Mouse (Mus musculus) embryo, embryonic 10.5 days (tissue): ENCODE measurements at regions not wholly inside any gene's neighbourhood (a gene's known extent, or its start where the extent isn't known, plus 50 kb on each side); places are given as distances from the start of the nearest gene placed in this dataset.

Experiments
- DNase-seq: peaks from one replicate; pipeline ENCODE4 v3.0.0-alpha.2; 2015; ENCODE audit warnings: low spot score

DNA sequence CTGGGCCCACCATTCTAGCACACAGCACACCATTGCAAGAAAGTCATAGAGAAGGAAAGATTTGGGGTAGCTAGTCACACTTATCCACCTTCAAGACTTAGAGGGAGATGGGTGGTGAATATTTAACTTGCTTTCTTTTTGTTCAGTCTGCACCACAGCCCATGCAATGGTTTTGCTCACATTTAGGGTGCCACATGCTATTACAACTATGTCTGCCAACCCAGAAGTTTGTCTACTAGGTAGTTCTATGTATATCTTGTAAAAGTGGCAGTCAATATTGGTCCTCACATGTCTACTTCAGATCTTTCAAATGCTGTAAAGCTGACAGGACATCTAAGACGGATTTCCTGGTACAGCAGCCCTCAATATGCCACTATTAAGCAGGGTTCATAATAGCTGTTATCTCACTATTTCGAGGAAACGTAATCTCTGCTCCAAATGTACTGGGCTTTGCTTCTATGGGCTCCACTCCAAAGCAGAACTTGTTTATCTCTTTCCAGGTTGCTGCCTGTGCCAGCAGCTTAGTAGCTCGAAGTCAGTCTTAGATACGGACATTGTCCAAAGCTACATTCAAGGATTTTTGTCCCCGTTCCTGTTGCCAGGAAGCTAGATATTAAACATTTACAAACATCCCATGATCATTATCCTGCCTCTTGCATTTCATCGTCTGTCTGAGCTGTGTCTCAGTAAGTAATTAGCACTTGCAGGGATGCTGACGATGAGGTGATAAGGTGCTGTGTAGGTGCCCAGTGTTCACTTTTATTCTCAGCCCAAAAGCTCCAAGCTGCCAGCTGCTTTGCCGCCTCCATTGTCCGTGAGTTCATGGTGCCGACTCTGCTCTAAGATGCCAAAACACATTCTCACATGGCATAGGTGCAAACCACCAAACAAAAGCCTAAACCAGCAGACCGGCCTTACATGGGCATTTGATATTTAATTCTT, 327.8 kb upstream of the Robo2 start:
- no peak for DNase-seq

DNA sequence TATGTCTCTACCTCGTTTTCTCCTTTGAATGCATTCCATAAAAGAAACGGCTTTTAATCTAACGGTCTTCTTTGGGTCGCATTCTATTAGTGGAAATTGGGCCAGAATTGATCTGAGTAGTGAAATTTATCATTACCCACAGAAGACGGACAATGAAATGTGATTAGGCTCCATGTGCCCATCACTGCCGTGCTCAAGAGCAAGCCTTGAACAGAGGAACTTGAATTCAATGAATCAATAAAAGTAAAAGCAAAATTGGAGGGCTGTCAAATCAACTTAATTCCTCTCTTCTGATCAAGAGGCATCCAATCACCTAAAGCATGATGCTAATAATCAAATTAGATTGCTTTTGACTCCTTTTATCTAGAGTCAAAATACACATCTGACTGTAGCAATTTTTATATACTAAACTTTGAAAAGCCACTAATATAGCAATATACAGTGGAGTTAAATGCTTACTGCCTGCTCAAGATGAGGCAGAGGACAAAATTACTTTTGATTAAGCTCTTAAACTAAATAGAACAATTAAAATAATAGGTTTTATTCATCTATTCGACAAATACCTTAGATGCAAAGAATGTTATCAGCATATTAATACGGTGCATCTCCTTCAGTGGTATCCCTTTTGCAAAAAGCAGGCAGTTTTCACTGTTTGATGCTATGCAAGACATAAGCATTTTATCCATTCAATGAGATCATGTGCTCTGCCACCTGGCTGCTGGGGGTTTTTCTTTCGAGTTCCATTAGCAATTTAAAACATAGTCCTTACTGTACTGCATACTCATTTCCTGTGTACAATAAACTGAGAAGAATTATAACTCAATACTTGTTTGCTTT, 321.5 kb upstream of the Robo2 start:
- no peak for DNase-seq

DNA sequence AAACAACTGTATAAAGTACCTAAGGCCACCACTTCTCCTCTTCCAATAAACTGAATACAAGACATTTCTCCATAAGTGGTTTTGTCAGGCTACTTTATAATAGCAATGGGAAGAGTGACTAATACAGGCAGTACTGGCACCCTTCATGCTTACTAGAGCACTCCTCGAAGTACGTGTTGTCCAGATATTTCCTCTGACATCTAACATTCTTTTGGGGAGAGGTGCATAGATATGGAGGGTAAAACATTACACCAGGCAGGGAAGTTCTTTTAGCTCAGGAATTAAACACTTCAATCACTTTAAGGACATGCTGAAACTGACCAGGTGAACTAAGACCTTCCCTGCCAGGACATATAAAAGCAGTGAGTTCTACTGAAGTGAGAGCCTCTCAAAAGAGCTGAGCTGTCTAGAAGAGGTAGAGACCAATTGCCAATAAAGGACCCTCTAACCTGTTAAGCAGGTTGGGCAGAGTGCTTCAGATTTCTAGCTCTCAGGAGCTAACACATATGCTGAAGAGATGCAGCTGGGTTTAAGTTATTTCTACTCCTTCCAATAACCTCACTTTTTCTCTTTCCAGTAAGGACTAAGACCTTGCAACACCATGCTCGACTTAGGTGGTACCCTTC, 318.7 kb upstream of the Robo2 start:
- no peak for DNase-seq

DNA sequence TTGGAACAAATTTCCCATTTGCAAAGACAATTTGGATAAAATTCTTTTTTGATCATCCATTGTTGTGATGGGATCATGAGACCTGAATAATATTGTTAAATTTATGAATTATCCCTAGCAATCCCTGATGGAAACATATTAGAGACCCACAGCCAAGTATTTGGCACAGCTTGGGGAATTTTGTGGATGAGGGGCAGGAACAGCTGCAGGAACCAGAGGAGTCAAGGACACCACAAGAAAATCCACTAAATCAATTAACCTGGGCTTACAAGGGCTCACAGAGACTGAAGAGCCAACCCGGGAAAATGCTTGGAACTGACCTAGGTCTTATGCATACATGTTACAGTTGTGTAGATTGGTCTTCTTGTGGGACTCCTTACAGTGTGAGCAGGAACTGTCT, 311.6 kb upstream of the Robo2 start:
- DNase-seq: no peak

DNA sequence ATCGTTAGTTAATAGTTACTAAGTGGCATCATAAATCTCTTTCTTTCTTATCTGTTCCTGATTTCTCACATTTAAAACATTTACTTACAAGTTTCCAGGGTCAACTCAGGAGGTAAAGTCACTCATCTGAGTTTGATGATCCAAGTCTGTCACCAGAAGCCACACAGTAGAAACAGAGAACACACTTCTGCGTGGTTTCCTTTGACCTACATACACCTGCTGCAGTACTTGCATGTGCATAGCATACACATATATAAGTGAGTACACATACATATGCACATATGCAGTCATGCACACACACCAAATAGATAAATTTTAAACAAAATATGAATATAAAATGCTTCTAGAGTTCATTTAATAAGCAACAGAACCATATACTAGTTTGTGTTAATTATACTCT, 306.5 kb upstream of the Robo2 start:
- no peak for DNase-seq

DNA sequence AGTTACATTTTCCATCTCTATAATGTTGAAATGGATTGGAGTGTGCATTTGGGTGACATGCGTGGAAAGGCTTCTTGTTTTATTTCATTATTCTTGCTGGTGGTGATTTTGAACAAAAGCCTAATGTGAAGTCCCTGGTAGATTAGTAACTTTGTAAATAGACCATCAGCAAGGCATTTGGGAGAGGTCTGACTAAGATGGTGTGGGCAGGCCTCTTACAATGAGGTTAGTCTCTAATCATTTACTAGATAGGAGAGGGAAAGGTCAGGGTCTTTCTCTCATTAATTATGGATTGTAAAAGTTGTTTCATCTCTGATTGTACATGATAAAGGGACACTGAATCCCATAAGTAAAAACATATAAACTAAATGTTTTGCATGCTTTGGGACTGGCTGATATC, 306.0 kb upstream of the Robo2 start:
- no peak for DNase-seq

DNA sequence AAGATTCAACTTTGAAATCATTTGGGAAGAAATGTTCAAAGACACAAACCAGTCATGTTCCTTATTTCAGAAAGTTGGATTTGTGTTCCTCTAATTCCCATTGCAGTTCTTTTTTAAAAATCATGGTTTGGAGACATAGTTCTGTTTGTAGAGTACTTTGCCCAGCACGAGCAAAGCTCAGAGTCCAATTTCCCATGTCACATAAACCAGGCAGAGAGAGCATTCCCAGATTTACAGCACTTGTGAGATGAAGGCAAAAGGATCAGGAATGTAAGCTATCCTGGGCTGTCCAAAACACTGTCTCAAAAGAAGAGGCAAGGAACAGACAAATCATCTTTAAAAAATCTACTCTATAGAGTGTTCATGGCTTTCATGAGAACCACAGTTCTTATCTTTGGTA, 303.3 kb upstream of the Robo2 start:
- DNase-seq: no peak

DNA sequence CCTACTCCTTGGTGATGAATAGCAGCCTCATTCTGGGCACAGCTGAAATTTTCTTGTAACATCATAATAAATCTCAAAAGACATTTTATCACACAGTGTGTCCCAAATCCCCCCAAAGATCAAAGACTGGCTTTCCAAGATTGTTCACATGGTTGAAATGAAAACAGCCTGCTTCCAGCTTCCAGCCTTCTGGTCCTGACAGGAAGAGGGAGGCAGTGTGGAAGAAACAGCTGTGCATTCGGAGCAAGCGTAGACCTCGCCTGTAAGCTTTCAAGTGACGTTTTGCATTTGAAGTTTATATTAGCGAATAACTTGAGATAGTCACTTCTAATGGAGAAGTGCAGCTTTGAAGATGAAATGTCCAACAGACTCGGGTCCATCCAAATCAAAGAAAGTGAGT, 300.9 kb upstream of the Robo2 start:
- DNase-seq: peak; percentile 21

DNA sequence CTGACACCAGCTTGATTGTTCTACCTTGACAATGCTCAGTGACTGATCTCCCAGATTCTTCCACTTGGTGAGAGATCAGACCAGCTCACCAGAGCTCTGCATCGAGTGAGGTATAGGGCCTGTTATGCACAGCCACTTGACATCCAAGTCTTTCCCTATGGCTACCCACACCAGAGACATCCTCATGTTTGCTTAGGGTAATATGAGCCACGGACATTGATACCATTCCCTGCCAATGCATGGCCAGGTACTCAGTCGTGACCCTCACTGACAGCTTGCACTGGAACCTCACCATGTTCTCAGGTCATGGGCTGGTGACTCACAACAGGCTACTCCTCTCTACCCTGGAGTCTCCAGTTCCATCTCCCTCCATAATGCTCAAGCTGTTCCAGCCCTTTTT, 290.4 kb upstream of the Robo2 start:
- DNase-seq: no peak

DNA sequence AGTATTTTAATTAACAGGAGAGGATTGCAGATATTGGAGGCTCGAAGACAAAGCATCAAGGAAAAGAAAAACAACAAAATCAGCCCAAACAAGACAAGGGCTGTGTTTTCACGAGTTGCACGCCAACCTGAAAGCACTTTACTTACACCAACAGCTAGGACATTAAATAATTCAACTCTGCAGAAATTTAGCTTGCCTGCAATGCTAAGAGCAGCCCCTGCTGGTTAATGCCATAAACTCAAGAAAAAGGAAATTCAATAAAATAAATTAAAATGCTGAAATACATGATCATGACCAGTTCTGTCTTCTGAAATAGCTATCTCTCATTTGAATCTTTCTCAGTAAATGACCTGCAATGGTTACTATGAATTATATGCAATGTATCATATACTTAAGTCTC, 271.7 kb upstream of the Robo2 start:
- DNase-seq: peak; percentile 26

DNA sequence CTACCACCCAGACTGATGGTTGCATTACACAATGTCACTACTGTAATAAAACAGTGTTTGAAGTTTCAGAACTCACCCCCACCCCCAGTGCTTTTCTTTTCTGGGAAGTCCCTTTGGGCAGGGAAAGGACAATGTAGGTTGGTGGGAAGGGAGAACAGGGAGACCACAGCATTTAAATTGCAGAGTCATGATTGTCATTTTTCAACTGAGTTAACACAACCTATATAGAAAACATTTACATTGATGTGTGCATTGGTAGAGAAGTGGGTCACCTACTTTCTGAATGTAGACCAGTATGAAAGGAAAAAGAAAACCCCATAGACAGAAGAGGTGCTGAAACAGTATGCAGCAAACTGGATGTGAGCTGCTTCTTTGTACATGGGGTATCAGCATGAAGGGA, 264.0 kb upstream of the Robo2 start:
- DNase-seq: no peak

DNA sequence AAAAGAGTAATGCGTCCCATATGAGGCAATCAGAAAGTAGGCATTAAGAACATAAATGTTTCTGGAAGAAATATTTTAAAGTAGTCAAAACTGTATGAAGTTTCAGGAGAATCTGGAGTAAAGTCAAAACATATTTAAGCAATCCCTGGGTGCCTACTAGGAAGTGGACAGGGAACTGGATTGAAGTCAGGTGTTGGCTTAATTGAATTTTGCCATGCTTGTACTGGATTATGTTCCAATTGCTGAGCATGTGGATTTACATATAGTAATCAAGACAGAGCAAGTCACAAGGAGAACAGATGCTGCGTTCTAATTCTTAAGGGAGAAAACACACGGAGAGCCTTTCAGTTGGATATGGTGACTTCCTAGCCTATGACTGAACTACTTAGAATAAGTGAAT, 259.8 kb upstream of the Robo2 start:
- no peak for DNase-seq

DNA sequence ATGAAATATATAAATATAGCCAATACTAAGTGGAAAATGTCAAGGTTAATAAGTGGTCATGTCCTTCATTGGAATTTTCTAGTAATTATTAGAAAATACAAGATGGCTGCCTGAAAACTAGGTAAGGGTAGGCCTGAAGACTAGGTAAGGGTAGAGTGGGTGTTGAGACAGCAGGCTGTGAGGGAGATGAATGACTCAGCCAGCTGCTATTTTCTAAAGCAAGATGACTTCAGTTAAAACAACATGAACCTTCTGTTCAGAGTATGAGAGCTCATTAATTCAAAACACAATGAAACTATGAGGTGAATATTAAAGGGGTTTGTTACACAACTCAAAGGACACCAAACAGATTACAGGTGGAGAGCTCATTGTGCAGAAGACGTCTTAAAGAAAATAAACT, 252.7 kb upstream of the Robo2 start:
- no peak for DNase-seq

DNA sequence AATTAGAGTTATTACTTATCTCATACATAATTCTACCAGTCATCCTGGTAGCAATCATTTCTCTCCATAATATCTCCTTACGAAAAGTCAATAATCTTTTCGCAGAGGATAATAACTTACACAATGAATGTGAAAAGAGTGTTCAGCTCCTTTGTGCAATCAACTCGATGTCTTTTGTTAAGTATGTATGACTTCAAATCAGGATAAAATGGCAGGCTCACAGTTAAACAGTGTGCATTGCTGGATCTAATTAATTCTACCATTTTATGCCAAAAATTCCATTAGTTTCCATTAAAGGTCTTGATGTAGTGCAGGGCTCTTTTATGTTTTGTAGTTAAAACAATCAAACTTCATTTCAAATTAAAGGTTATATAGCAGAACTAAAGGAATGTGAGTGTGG, 239.6 kb upstream of the Robo2 start:
- DNase-seq: no peak

DNA sequence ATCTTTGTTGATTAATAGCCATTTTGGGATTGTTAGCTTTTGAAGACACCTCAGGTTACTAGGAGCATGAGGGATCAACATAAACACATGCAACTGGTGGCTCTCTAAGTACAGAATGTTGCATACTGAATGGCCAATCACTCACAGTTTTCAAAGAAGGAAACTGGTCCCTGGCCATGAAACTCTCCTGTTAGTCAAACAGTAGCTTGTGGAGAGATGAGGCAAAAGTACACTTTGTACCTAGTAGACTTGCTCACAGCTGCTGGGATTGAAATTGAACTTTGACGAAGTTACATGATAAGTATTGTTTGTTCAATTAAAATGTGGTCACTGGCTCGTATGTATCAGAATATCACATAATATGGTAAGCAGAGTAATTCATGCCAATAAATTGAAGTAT, 237.6 kb upstream of the Robo2 start:
- DNase-seq: no peak

DNA sequence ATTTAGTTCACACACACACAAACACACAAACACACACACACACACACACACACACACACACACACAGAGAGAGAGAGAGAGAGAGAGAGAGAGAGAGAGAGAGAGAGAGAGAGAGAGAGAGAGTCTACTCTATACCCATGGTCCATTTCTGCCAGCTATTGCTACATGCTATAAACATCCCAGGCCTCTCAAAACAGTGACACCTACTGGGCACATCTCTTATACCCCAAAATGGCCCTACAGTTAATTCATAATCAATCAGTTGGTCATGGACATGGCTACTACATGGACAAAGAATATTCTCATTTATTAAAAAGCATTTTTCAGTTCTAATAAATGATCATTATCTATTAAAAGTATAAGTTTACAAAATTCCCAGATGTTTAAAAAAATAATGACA, 236.8 kb upstream of the Robo2 start:
- peak; percentile 50 for DNase-seq

DNA sequence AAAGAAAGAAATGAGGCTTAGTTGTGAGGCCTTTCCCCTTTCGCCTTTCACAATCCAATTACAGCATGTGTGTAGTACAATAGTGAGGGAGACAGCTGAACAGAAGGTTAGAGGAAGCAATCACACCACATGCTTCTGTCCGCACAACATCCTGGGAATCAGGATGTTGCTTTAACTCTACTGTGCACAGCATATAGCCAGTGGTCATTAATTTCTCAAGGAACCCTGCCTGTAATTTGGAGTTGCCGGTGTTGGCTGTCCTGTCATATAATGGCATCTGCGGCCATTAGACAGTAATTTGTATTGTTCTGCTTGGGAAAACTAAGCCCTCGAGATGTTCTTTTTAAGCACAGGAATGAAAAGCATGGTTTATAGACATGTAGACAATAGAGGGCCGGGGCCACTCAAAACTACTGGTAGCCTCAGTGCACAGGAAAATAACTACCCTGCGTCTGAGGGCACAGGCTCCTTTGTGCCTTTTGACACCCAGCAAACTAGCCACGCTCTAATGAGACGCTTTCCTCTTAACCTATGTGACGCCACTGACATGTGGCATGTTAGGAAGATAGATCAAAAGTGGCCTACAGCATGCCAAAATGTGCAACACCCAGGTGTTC, 233.2 kb upstream of the Robo2 start:
- peak; percentile 23 for DNase-seq

DNA sequence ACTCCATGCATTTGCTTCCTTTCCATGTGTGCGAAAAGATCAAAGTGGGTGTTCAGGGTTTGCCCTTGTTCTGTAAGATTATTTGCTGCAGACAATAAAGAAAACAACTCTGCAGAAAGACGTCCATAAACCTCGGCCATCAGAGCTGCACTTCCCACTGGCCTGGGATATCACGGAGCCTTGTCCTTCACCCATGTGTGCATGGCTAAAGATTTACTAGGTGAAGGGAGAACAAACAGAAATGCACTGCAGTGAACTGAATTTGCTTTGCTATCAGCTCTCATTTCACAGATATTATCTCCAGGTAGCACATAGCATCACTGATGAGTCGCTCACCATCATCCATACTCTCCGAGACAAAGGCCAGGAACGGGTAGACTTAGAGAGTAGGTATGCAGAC, 228.2 kb upstream of the Robo2 start:
- no peak for DNase-seq

DNA sequence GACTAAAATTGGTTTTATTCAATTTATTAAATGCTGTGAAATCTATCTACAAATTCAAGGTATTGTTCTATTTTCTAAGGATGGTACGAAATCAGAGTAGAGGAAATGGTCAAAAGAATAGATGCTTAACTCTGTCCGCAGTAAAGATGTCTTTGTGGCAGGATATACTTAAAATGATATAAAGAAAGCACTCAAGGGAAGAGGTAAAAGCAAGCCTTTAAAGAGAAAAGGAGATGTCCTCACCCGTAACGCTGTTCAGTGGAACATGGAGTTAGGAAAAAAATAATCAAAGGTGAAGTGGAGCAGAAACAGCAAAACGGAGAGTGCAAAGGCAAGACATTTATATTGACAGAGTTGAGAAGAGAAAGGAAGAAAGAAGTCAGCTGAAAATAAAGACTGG, 226.0 kb upstream of the Robo2 start:
- no peak for DNase-seq

DNA sequence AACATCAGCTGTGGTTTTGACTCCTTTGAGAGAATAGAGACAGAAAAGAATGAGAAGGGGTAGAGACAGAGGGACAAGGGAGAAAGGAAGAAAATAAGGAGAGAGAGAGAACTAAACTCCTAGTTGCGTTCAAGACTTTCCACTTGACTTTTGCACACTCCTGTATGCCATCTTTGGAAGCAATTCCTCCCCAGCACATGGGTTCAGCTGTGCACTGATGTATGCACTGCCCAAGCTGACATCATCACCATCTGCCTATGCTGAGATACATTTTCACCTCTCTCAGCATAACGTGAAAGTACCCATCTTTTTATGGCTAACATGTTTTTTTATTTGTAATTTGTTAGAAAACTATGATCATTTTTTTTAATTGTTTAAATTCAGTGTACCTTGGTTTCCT, 214.2 kb upstream of the Robo2 start:
- DNase-seq: no peak

DNA sequence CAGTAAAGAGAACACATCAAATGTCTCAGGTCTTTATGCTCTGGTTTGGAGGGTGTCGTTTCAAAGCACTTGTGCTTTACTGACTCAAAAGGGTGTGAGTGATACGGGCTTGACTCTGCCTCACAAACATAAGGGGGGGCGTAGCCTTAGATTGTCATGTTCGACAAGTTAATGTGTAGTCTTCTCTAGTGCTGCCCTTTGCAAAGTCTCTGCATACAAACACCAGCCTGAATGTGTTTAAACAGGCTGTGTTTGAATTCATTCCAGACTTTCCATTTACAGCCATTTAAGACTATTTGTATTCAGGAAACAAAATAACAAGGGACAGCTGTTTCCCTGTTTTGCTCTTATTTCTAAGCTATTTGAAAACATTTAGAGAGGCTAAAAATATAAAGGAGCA, 200.4 kb upstream of the Robo2 start:
- peak; percentile 5 for DNase-seq

DNA sequence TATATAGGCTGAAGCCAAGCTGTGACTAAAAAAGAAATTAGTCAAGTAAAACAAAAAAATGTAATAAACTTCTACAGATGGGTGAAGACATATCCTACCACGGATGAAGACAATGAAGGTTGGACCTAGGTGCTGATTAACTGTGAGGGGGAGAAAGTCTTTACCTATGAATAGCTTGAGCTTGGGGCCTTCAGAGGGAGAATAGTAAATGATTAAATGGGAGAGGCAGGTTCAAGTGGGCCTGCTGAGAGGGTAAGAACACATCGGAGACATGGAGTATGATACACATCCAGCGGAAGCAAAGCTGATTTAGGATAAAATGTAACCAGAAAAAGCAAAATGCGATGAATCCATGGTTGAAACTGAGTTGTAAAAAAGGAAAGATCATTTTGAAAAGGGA, 197.9 kb upstream of the Robo2 start:
- no peak for DNase-seq
